Mouse (Mus musculus): Measurements from ENCODE around the gene Slc38a1. TPM values are rescaled to one million over a fixed set of nuclear protein-coding genes. Genes with fewer than 3 reads are reported as not detected.

Slc38a1 gene
- polyA plus RNA-seq, 1 experiment from 2014 or later, result 61.6 TPM

- Histone ChIP-seq H3K9me3 (ENCODE audit: control insufficient read depth, low read length) (no peaks in the 10 kb centered on the region), H3K4me2 (no peak overlapping the region), H3K36me3 (ENCODE audit: control insufficient read depth, insufficient read depth, low read length) (peaks cover 13% of the 10 kb centered on the region), H3K27me3 (replicated peaks; ENCODE audit: control insufficient read depth, insufficient read depth, low read length) (no peaks in the 10 kb centered on the region), H3K27ac (ENCODE audit: low read depth, low read length) (no peak overlapping the region), H3K9ac (ENCODE audit: low read depth, low read length) (no peak overlapping the region), H3K4me1 (replicated peaks; ENCODE audit: control insufficient read depth, insufficient read depth, low read length) (no peaks in the 10 kb centered on the region), H3K4me3 (ENCODE audit: low read depth, low read length) (no peak overlapping the region)
- ATAC-seq (replicated peaks; ENCODE audit: low FRiP score) (no peak), DNase-seq (ENCODE audit: low spot score) (no peak)
- WGBS, result 83% methylated on average over 7 of the region's 7 CpGs
Measured at GRCm38 (mm10) chr15:96608671-96609070, 34.0 kb downstream of the Slc38a1 start.

- no peaks in the 10 kb centered on the region for H3K4me1 ChIP-seq (replicated peaks; ENCODE audit: control insufficient read depth, insufficient read depth, low read length)
- H3K4me3 ChIP-seq (ENCODE audit: low read depth, low read length), result no peak overlapping the region
- no peak overlapping the region for H3K9ac ChIP-seq (ENCODE audit: low read depth, low read length)
- no peaks in the 10 kb centered on the region for H3K9me3 ChIP-seq (ENCODE audit: control insufficient read depth, low read length)
- H3K36me3 ChIP-seq (ENCODE audit: control insufficient read depth, insufficient read depth, low read length), result peaks cover 10% of the 10 kb centered on the region; the same call in 1 of the 2 replicates
- WGBS, result 91% methylated on average over 5 of the region's 5 CpGs
- no peak overlapping the region for H3K27ac ChIP-seq (ENCODE audit: low read depth, low read length)
- ATAC-seq (replicated peaks; ENCODE audit: low FRiP score) (no peak), DNase-seq (ENCODE audit: low spot score) (no peak)
- H3K27me3 ChIP-seq (replicated peaks; ENCODE audit: control insufficient read depth, insufficient read depth, low read length), result no peaks in the 10 kb centered on the region
- no peak overlapping the region for H3K4me2 ChIP-seq
Measured at GRCm38 (mm10) chr15:96607422-96607821, 35.3 kb downstream of the Slc38a1 start.

GRCm38 (mm10) chr15:96604282-96604681 is 38.4 kb downstream of the Slc38a1 start:
- Histone ChIP-seq H3K9ac (ENCODE audit: low read depth, low read length) (no peak overlapping the region), H3K27me3 (replicated peaks; ENCODE audit: control insufficient read depth, insufficient read depth, low read length) (no peaks in the 10 kb centered on the region), H3K36me3 (ENCODE audit: control insufficient read depth, insufficient read depth, low read length) (no peaks in the 10 kb centered on the region; the same call in 1 of the 2 replicates), H3K4me2 (no peak overlapping the region), H3K4me3 (ENCODE audit: low read depth, low read length) (no peak overlapping the region), H3K27ac (ENCODE audit: low read depth, low read length) (0 out of 2 replicates have a peak overlapping the region, but pooled peaks have one; percentile 1), H3K9me3 (ENCODE audit: control insufficient read depth, low read length) (no peaks in the 10 kb centered on the region), H3K4me1 (replicated peaks; ENCODE audit: control insufficient read depth, insufficient read depth, low read length) (0 out of 2 replicates have a peak, but pooled peaks cover 3% of the 10 kb centered on the region)
- ATAC-seq (replicated peaks; ENCODE audit: low FRiP score) (no peak), DNase-seq (ENCODE audit: low spot score) (no peak)
- WGBS, result 80% methylated on average over 10 of the region's 10 CpGs

- peaks cover 2% of the 10 kb centered on the region for H3K36me3 ChIP-seq (ENCODE audit: control insufficient read depth, insufficient read depth, low read length)
- H3K27me3 ChIP-seq (replicated peaks; ENCODE audit: control insufficient read depth, insufficient read depth, low read length), result no peaks in the 10 kb centered on the region
- no peak overlapping the region for H3K4me2 ChIP-seq
- 0 out of 2 replicates have a peak, but pooled peaks cover 3% of the 10 kb centered on the region for H3K4me1 ChIP-seq (replicated peaks; ENCODE audit: control insufficient read depth, insufficient read depth, low read length)
- 90% methylated on average over 16 of the region's 16 CpGs for WGBS
- ATAC-seq (replicated peaks; ENCODE audit: low FRiP score), result no peak
- no peaks in the 10 kb centered on the region for H3K9me3 ChIP-seq (ENCODE audit: control insufficient read depth, low read length)
- H3K27ac ChIP-seq (ENCODE audit: low read depth, low read length), result no peak overlapping the region
- DNase-seq (ENCODE audit: low spot score), result no peak
- no peak overlapping the region for H3K9ac ChIP-seq (ENCODE audit: low read depth, low read length)
- no peak overlapping the region for H3K4me3 ChIP-seq (ENCODE audit: low read depth, low read length)
Measured at GRCm38 (mm10) chr15:96602043-96602442, 40.7 kb downstream of the Slc38a1 start.

GRCm38 (mm10) chr15:96599852-96600781 is 42.6 kb downstream of the Slc38a1 start:
- 0 out of 2 replicates have a peak, but pooled peaks cover 3% of the 10 kb centered on the region for H3K4me1 ChIP-seq (replicated peaks; ENCODE audit: control insufficient read depth, insufficient read depth, low read length)
- DNase-seq (ENCODE audit: low spot score) (no peak), ATAC-seq (replicated peaks; ENCODE audit: low FRiP score) (no peak)

GRCm38 (mm10) chr15:96598888-96599578 is 43.7 kb downstream of the Slc38a1 start:
- Histone ChIP-seq H3K9ac (ENCODE audit: low read depth, low read length) (no peak overlapping the region), H3K27me3 (replicated peaks; ENCODE audit: control insufficient read depth, insufficient read depth, low read length) (no peaks in the 10 kb centered on the region), H3K27ac (ENCODE audit: low read depth, low read length) (no peak overlapping the region), H3K4me2 (no peak overlapping the region), H3K4me3 (ENCODE audit: low read depth, low read length) (no peak overlapping the region), H3K36me3 (ENCODE audit: control insufficient read depth, insufficient read depth, low read length) (peaks cover 3% of the 10 kb centered on the region), H3K4me1 (replicated peaks; ENCODE audit: control insufficient read depth, insufficient read depth, low read length) (0 out of 2 replicates have a peak, but pooled peaks cover 3% of the 10 kb centered on the region), H3K9me3 (ENCODE audit: control insufficient read depth, low read length) (no peaks in the 10 kb centered on the region)
- 49% methylated on average over 11 of the region's 11 CpGs for WGBS
- peak; percentile 29; the same call in 1 of the 2 replicates for ATAC-seq (replicated peaks; ENCODE audit: low FRiP score)
- no peak for DNase-seq (ENCODE audit: low spot score)

More at GRCm38 (mm10) chr15:96599852-96600781, 42.6 kb downstream of the Slc38a1 start:
- Histone ChIP-seq H3K9ac (ENCODE audit: low read depth, low read length) (no peak overlapping the region), H3K4me3 (ENCODE audit: low read depth, low read length) (no peak overlapping the region), H3K27ac (ENCODE audit: low read depth, low read length) (0 out of 2 replicates have a peak overlapping the region, but pooled peaks have one; percentile 11), H3K27me3 (replicated peaks; ENCODE audit: control insufficient read depth, insufficient read depth, low read length) (no peaks in the 10 kb centered on the region), H3K9me3 (ENCODE audit: control insufficient read depth, low read length) (no peaks in the 10 kb centered on the region), H3K4me2 (no peak overlapping the region), H3K36me3 (ENCODE audit: control insufficient read depth, insufficient read depth, low read length) (peaks cover 3% of the 10 kb centered on the region)
- WGBS, result 87% methylated on average over 21 of the region's 21 CpGs

- Histone ChIP-seq H3K4me2 (no peak overlapping the region), H3K27me3 (replicated peaks; ENCODE audit: control insufficient read depth, insufficient read depth, low read length) (no peaks in the 10 kb centered on the region), H3K4me1 (replicated peaks; ENCODE audit: control insufficient read depth, insufficient read depth, low read length) (0 out of 2 replicates have a peak, but pooled peaks cover 3% of the 10 kb centered on the region), H3K9me3 (ENCODE audit: control insufficient read depth, low read length) (no peaks in the 10 kb centered on the region), H3K27ac (ENCODE audit: low read depth, low read length) (no peak overlapping the region), H3K36me3 (ENCODE audit: control insufficient read depth, insufficient read depth, low read length) (peaks cover 6% of the 10 kb centered on the region), H3K4me3 (ENCODE audit: low read depth, low read length) (no peak overlapping the region), H3K9ac (ENCODE audit: low read depth, low read length) (no peak overlapping the region)
- no peak for ATAC-seq (replicated peaks; ENCODE audit: low FRiP score)
- WGBS, result 93% methylated on average over 9 of the region's 9 CpGs
- no peak for DNase-seq (ENCODE audit: low spot score)
Measured at GRCm38 (mm10) chr15:96597116-96597515, 45.6 kb downstream of the Slc38a1 start.

GRCm38 (mm10) chr15:96594316-96594715 is 48.4 kb downstream of the Slc38a1 start:
- 78% methylated on average over 7 of the region's 7 CpGs for WGBS
- Histone ChIP-seq H3K9ac (ENCODE audit: low read depth, low read length) (no peak overlapping the region), H3K4me3 (ENCODE audit: low read depth, low read length) (no peak overlapping the region), H3K27ac (ENCODE audit: low read depth, low read length) (no peak overlapping the region), H3K9me3 (ENCODE audit: control insufficient read depth, low read length) (no peaks in the 10 kb centered on the region), H3K4me2 (no peak overlapping the region), H3K4me1 (replicated peaks; ENCODE audit: control insufficient read depth, insufficient read depth, low read length) (no peaks in the 10 kb centered on the region), H3K27me3 (replicated peaks; ENCODE audit: control insufficient read depth, insufficient read depth, low read length) (no peaks in the 10 kb centered on the region), H3K36me3 (ENCODE audit: control insufficient read depth, insufficient read depth, low read length) (peaks cover 18% of the 10 kb centered on the region)
- ATAC-seq (replicated peaks; ENCODE audit: low FRiP score) (no peak), DNase-seq (ENCODE audit: low spot score) (no peak)

All from liver, embryonic 11.5 days (tissue).